Mouse (Mus musculus) MEL (cell line): Measurements from ENCODE around the gene Sit1.
A peak's percentile ranks its signal among the peaks of the same experiment; 100 is the strongest.

ENCODE experiments used
- MAFK ChIP-seq: IDR thresholded peaks from 2 replicates; pipeline ENCODE4 v1.6.1; 2011; ENCODE audit warnings: low read depth, mild to moderate bottlenecking, low read length, improper control_type of control experiment, borderline replicate concordance
- POLR2AphosphoS2 ChIP-seq: IDR thresholded peaks from 2 replicates; pipeline ENCODE4 v1.6.1; 2011; ENCODE audit warnings: low read length, improper control_type of control experiment

- TF ChIP-seq POLR2AphosphoS2 (peak; percentile 54; the same call in 1 of the 2 replicates), MAFK (no peak)
Measured at GRCm38 (mm10) chr4:43499407-43500333, 16.1 kb upstream of the Sit1 start, which contains the start of gene Arhgef39.
